Mouse (Mus musculus) hindbrain, embryonic 12.5 days (tissue): ENCODE results near the gene Drc3. TPM values are rescaled to one million over a fixed set of nuclear protein-coding genes. Genes with fewer than 3 reads are reported as not detected.
"Not testable (repeated sequence)": the region's sequence is repeated elsewhere in the genome, so short reads cannot be mapped to it uniquely, and the experiment has no call there.

Experiments used
- ATAC-seq: fragments of 200-750 bp; cut with Nextera tagmentation; 2 replicates; pipeline ENCODE4 v1.8.0; 2017; ENCODE audit warnings: moderate TSS enrichment; ENCODE audit not compliant: low FRiP score
- H3K27ac ChIP-seq: fragments of 300-500 bp; sonication (generic); 2 replicates; pipeline ENCODE4 v1.5.1; 2016; ENCODE audit warnings: mild to moderate bottlenecking
- H3K27me3 ChIP-seq: fragments of 300-500 bp; sonication (generic); 2 replicates; pipeline ENCODE4 v1.6.1; 2016; ENCODE audit warnings: mild to moderate bottlenecking
- H3K36me3 ChIP-seq: fragments of 300-500 bp; sonication (generic); 2 replicates; pipeline ENCODE4 v1.6.1; 2016; ENCODE audit warnings: mild to moderate bottlenecking
- H3K4me1 ChIP-seq: fragments of 300-500 bp; sonication (generic); 2 replicates; pipeline ENCODE4 v1.6.1; 2016
- H3K4me2 ChIP-seq: fragments of 300-500 bp; sonication (generic); replicated peaks from 2 replicates; pipeline ENCODE4 v1.6.1; 2016; ENCODE audit warnings: mild to moderate bottlenecking
- H3K4me3 ChIP-seq: fragments of 300-500 bp; sonication (generic); 2 replicates; pipeline ENCODE4 v1.5.1; 2016; ENCODE audit warnings: mild to moderate bottlenecking
- H3K9ac ChIP-seq: fragments of 300-500 bp; sonication (generic); 2 replicates; pipeline ENCODE4 v1.6.1; 2016; ENCODE audit warnings: mild to moderate bottlenecking, moderate library complexity
- H3K9me3 ChIP-seq: fragments of 300-500 bp; sonication (generic); replicated peaks from 2 replicates; pipeline ENCODE4 v1.6.1; 2016; ENCODE audit warnings: mild to moderate bottlenecking
- WGBS: fragments of 180-500 bp; shearing (Covaris S2); methylation state at CpG from one replicate; pipeline ENCODE4 v1.1.7; 2016; 5-methylcytosine and 5-hydroxymethylcytosine counted together
- polyA plus RNA-seq: library from polyadenylated mRNA; unstranded; fragments of >200 nt; fragmentation: Nextera tagmentation; extraction: Ambion mirVana; gene quantifications from 2 replicates; pipeline ENCODE4 v1.2.1, GENCODE M21; 2016

Gene Drc3
- polyA plus RNA-seq, 1 experiment from 2014 or later = 5.0 TPM

- no peaks in the 10 kb centered on the region for H3K9me3 ChIP-seq
- peak; percentile 68 for ATAC-seq
- H3K27ac ChIP-seq = peak overlapping the region; percentile 64; the same call in 1 of the 2 replicates
- peak overlapping the region; percentile 83 for H3K9ac ChIP-seq
- peak overlapping the region; percentile 86 for H3K4me2 ChIP-seq
- H3K36me3 ChIP-seq = no peaks in the 10 kb centered on the region
- H3K4me3 ChIP-seq = peak overlapping the region; percentile 89
- no peaks in the 10 kb centered on the region for H3K27me3 ChIP-seq
- H3K4me1 ChIP-seq = peaks cover 30% of the 10 kb centered on the region
- WGBS = under 1% methylated on average over 21 of the region's 21 CpGs
Observed at GRCm38 (mm10) chr11:60416590-60416962, 63.4 kb downstream of the Drc3 start.

- peaks cover 30% of the 10 kb centered on the region for H3K4me1 ChIP-seq
- H3K9ac ChIP-seq = peak within 1 kb of the TSS; percentile 96
- H3K9me3 ChIP-seq = no peaks in the 10 kb centered on the region
- peak; percentile 97 for ATAC-seq
- H3K4me2 ChIP-seq = peak within 1 kb of the TSS; percentile 86
- under 1% methylated on average over 61 of the region's 81 CpGs for WGBS
- H3K36me3 ChIP-seq = no peaks in the 10 kb centered on the region
- H3K27ac ChIP-seq = peak within 1 kb of the TSS; percentile 82
- H3K27me3 ChIP-seq = no peaks in the 10 kb centered on the region
- peak within 1 kb of the TSS; percentile 89 for H3K4me3 ChIP-seq
Observed at GRCm38 (mm10) chr11:60416963-60417716, 64.0 kb downstream of the Drc3 start, which contains the start of gene Gid4. TSS of gene Gid4 (plus strand) at chr11:60417145.

GRCm38 (mm10) chr11:60417717-60418472 is 64.8 kb downstream of the Drc3 start, which contains the start of gene Atpaf2:
TSS of gene Atpaf2 (minus strand) at chr11:60418457.
- Histone ChIP-seq H3K9me3 (no peaks in the 10 kb centered on the region), H3K4me2 (peak within 1 kb of the TSS; percentile 86), H3K4me3 (peak within 1 kb of the TSS; percentile 89), H3K4me1 (peaks cover 30% of the 10 kb centered on the region), H3K27ac (peak within 1 kb of the TSS; percentile 82), H3K9ac (peak within 1 kb of the TSS; percentile 96), H3K27me3 (no peaks in the 10 kb centered on the region), H3K36me3 (no peaks in the 10 kb centered on the region)
- under 1% methylated on average over 39 of the region's 39 CpGs for WGBS
- ATAC-seq = peak; percentile 66

- 0 out of 2 replicates have a peak overlapping the region, but pooled peaks have one; percentile 82 for H3K27ac ChIP-seq
- ATAC-seq = no peak
- 26% methylated on average over 6 of the region's 6 CpGs for WGBS
- H3K9ac ChIP-seq = peak overlapping the region; percentile 96
- no peaks in the 10 kb centered on the region for H3K36me3 ChIP-seq
- peak overlapping the region; percentile 89 for H3K4me3 ChIP-seq
- H3K9me3 ChIP-seq = no peaks in the 10 kb centered on the region
- H3K27me3 ChIP-seq = no peaks in the 10 kb centered on the region
- H3K4me2 ChIP-seq = peak overlapping the region; percentile 86
- peaks cover 30% of the 10 kb centered on the region for H3K4me1 ChIP-seq
Observed at GRCm38 (mm10) chr11:60418473-60418803, 65.3 kb downstream of the Drc3 start.

GRCm38 (mm10) chr11:60422046-60422668 is 69.0 kb downstream of the Drc3 start:
- no peak for ATAC-seq
- no peaks in the 10 kb centered on the region; the same call in 1 of the 2 replicates for H3K36me3 ChIP-seq
- peaks cover 14% of the 10 kb centered on the region for H3K4me1 ChIP-seq
- 60% methylated on average over 6 of the region's 6 CpGs for WGBS
- H3K4me3 ChIP-seq = no peak overlapping the region
- no peak overlapping the region for H3K27ac ChIP-seq
- no peak overlapping the region for H3K4me2 ChIP-seq
- H3K9me3 ChIP-seq = no peaks in the 10 kb centered on the region
- no peak overlapping the region for H3K9ac ChIP-seq
- no peaks in the 10 kb centered on the region for H3K27me3 ChIP-seq

GRCm38 (mm10) chr11:60423006-60423405 is 69.9 kb downstream of the Drc3 start:
- Histone ChIP-seq H3K27me3 (no peaks in the 10 kb centered on the region), H3K9me3 (no peaks in the 10 kb centered on the region), H3K4me2 (no peak overlapping the region), H3K9ac (no peak overlapping the region), H3K27ac (no peak overlapping the region), H3K4me1 (peaks cover 13% of the 10 kb centered on the region), H3K36me3 (peaks cover 6% of the 10 kb centered on the region), H3K4me3 (no peak overlapping the region)
- 53% methylated on average over 1 of the region's 1 CpGs for WGBS
- ATAC-seq = no peak

GRCm38 (mm10) chr11:60426417-60426816 is 73.3 kb downstream of the Drc3 start:
- no peak for ATAC-seq
- peaks cover 14% of the 10 kb centered on the region for H3K36me3 ChIP-seq

GRCm38 (mm10) chr11:60427628-60428027 is 74.5 kb downstream of the Drc3 start:
- Histone ChIP-seq H3K4me2 (no peak overlapping the region), H3K36me3 (peaks cover 18% of the 10 kb centered on the region), H3K27me3 (no peaks in the 10 kb centered on the region), H3K27ac (no peak overlapping the region), H3K4me3 (no peak overlapping the region), H3K9ac (no peak overlapping the region), H3K9me3 (no peaks in the 10 kb centered on the region), H3K4me1 (no peaks in the 10 kb centered on the region)
- ATAC-seq = no peak
- 95% methylated on average over 3 of the region's 3 CpGs for WGBS

More at GRCm38 (mm10) chr11:60426417-60426816, 73.3 kb downstream of the Drc3 start:
- H3K27me3 ChIP-seq = no peaks in the 10 kb centered on the region
- no peaks in the 10 kb centered on the region for H3K9me3 ChIP-seq
- no peak overlapping the region for H3K27ac ChIP-seq
- WGBS = 90% methylated on average over 1 of the region's 1 CpGs
- H3K4me1 ChIP-seq = no peaks in the 10 kb centered on the region
- H3K9ac ChIP-seq = no peak overlapping the region
- H3K4me2 ChIP-seq = no peak overlapping the region
- no peak overlapping the region for H3K4me3 ChIP-seq

GRCm38 (mm10) chr11:60433501-60433900 is 80.4 kb downstream of the Drc3 start:
- no peak overlapping the region for H3K27ac ChIP-seq
- no peak for ATAC-seq
- no peaks in the 10 kb centered on the region for H3K27me3 ChIP-seq
- H3K9ac ChIP-seq = no peak overlapping the region
- peaks cover 55% of the 10 kb centered on the region for H3K36me3 ChIP-seq
- no peaks in the 10 kb centered on the region for H3K4me1 ChIP-seq
- H3K4me2 ChIP-seq = no peak overlapping the region
- H3K9me3 ChIP-seq = no peaks in the 10 kb centered on the region
- H3K4me3 ChIP-seq = no peak overlapping the region

- Histone ChIP-seq H3K4me3 (no peak overlapping the region), H3K27me3 (no peaks in the 10 kb centered on the region), H3K9me3 (no peaks in the 10 kb centered on the region), H3K36me3 (peaks cover 63% of the 10 kb centered on the region), H3K9ac (no peak overlapping the region), H3K4me1 (no peaks in the 10 kb centered on the region), H3K4me2 (no peak overlapping the region), H3K27ac (no peak overlapping the region)
- ATAC-seq = no peak
- 94% methylated on average over 1 of the region's 1 CpGs for WGBS
Observed at GRCm38 (mm10) chr11:60435133-60435532, 82.0 kb downstream of the Drc3 start.

- no peaks in the 10 kb centered on the region for H3K27me3 ChIP-seq
- no peak overlapping the region for H3K9ac ChIP-seq
- H3K27ac ChIP-seq = no peak overlapping the region
- no peak overlapping the region for H3K4me3 ChIP-seq
- ATAC-seq = no peak
- peaks cover 65% of the 10 kb centered on the region for H3K36me3 ChIP-seq
- 87% methylated on average over 3 of the region's 3 CpGs for WGBS
- H3K9me3 ChIP-seq = no peaks in the 10 kb centered on the region
- no peaks in the 10 kb centered on the region for H3K4me1 ChIP-seq
- no peak overlapping the region for H3K4me2 ChIP-seq
Observed at GRCm38 (mm10) chr11:60436618-60437017, 83.5 kb downstream of the Drc3 start.

- peaks cover 68% of the 10 kb centered on the region for H3K36me3 ChIP-seq
Observed at GRCm38 (mm10) chr11:60439621-60440020, 86.5 kb downstream of the Drc3 start.

More at GRCm38 (mm10) chr11:60439621-60440020, 86.5 kb downstream of the Drc3 start:
- not testable (repeated sequence) for ATAC-seq, H3K4me2 ChIP-seq, H3K27ac ChIP-seq, H3K9me3 ChIP-seq, H3K4me3 ChIP-seq, H3K4me1 ChIP-seq, H3K9ac ChIP-seq, H3K27me3 ChIP-seq
- WGBS = 24% methylated on average over 1 of the region's 1 CpGs
